ENCODE assay signal across 8 mouse cellular contexts in genomic region chrX:105929478-105930038, GRCm38 (mm10). TPM values are rescaled to one million over a fixed set of nuclear protein-coding genes. Genes with fewer than 3 reads are reported as not detected.
DNase-seq lines count a peak whose midpoint lies in the region; ATAC-seq and TF ChIP-seq lines count a peak whose summit lies in the region.

No protein-coding gene starts in this region.

- H3K27me3 ChIP-seq in heart, embryonic 11.5 days (ENCODE audit: control insufficient read depth, insufficient read depth, low read length) = no peaks in the 10 kb centered on the region
- H3K27me3 ChIP-seq in MEL (ENCODE audit: control insufficient read depth in 1 of 2, insufficient read depth in 2 of 2, low read length in 2 of 2) = no peaks in the 10 kb centered on the region
- no peaks in the 10 kb centered on the region for H3K27me3 ChIP-seq in hindbrain, embryonic 13.5 days
- no peaks in the 10 kb centered on the region; the same call in 1 of the 2 replicates for H3K27me3 ChIP-seq in midbrain, embryonic 10.5 days (ENCODE audit: low read depth, poor library complexity, severe bottlenecking)

- TF ChIP-seq RAD21 in MEL (IDR thresholded peaks at IDR 0.05; ENCODE audit: low read depth, low read length) = no peak

- no peak for TF ChIP-seq CTCF in MEL (IDR thresholded peaks at IDR 0.05 in 2 of 3, conservative IDR thresholded peaks at IDR 0.05 in 1 of 3; ENCODE audit: control insufficient read depth in 1 of 3, insufficient read depth in 1 of 3, low read depth in 2 of 3, low read length in 3 of 3, poor library complexity in 1 of 3, severe bottlenecking in 1 of 3)

- intact Hi-C loops in heart, postnatal 10 days (cut with DNase I) = loop anchor here (2.0 to 10.0 kb wide), 2 partner anchors 81 to 255 kb away; partner anchors contain the start of genes Magt1 and Pgk1

- WGBS in heart, embryonic 11.5 days (ENCODE audit: insufficient replicate concordance) = 41% methylated on average over 8 of the region's 8 CpGs
- 38% methylated on average over 8 of the region's 8 CpGs for WGBS in hindbrain, embryonic 13.5 days
- 32% methylated on average over 8 of the region's 8 CpGs for WGBS in midbrain, embryonic 10.5 days

- no peak for TF ChIP-seq EP300 in MEL (IDR thresholded peaks at IDR 0.05; ENCODE audit: low read depth in 1 of 2, low read length in 2 of 2)

- H3K4me1 ChIP-seq in heart, embryonic 11.5 days (ENCODE audit: control insufficient read depth, insufficient read depth, low read length) = peaks cover 4% of the 10 kb centered on the region
- peaks cover 3 to 9% of the 10 kb centered on the region in 2 experiments for H3K4me1 ChIP-seq in MEL (ENCODE audit: control insufficient read depth in 1 of 2, insufficient read depth in 2 of 2, low read length in 2 of 2)
- peaks cover 17% of the 10 kb centered on the region for H3K4me1 ChIP-seq in hindbrain, embryonic 13.5 days (replicated peaks)
- no peaks in the 10 kb centered on the region for H3K4me1 ChIP-seq in midbrain, embryonic 10.5 days

- H3K4me2 ChIP-seq in heart, embryonic 11.5 days = peak overlapping the region; percentile 46; the same call in 1 of the 2 replicates
- H3K4me2 ChIP-seq in hindbrain, embryonic 13.5 days = peak overlapping the region; percentile 39

- H3K27ac ChIP-seq in heart, embryonic 11.5 days (ENCODE audit: low read depth, low read length) = no peak overlapping the region; the same call in 1 of the 2 replicates
- peak overlapping the region; percentile 6; the same call in 1 of the 2 replicates for H3K27ac ChIP-seq in MEL (ENCODE audit: control insufficient read depth, low read depth, low read length)
- peak overlapping the region; percentile 96 for H3K27ac ChIP-seq in hindbrain, embryonic 13.5 days
- peak overlapping the region; percentile 98 for H3K27ac ChIP-seq in midbrain, embryonic 10.5 days (replicated peaks)

- H3K36me3 ChIP-seq in heart, embryonic 11.5 days (ENCODE audit: control insufficient read depth, insufficient read depth, low read length) = no peaks in the 10 kb centered on the region
- peaks cover 2 to 17% of the 10 kb centered on the region in 2 experiments; a peak in 3 of 4 replicates for H3K36me3 ChIP-seq in MEL (ENCODE audit: control insufficient read depth in 1 of 2, insufficient read depth in 2 of 2, low read length in 2 of 2)
- no peaks in the 10 kb centered on the region for H3K36me3 ChIP-seq in hindbrain, embryonic 13.5 days
- peaks cover 22% of the 10 kb centered on the region for H3K36me3 ChIP-seq in midbrain, embryonic 10.5 days

- no peak for DNase-seq in heart, postnatal 10 days
- no peak for DNase-seq in MEL (ENCODE audit: low read depth, low spot score)
- no peak for DNase-seq in midbrain, embryonic 10.5 days (ENCODE audit: low spot score)
- no peak for DNase-seq in left cerebral cortex, adult 8-10 months (ENCODE audit: low spot score in 2 of 2)
- no peak for DNase-seq in right cerebral cortex, adult 2 months (ENCODE audit: low spot score in 2 of 2)
- DNase-seq in adipocyte (ENCODE audit: low spot score) = no peak

- no peak for TF ChIP-seq POLR2A in MEL (IDR thresholded peaks at IDR 0.05; ENCODE audit: control insufficient read depth in 1 of 2, insufficient read depth in 1 of 2, low read depth in 1 of 2, low read length in 2 of 2, poor library complexity in 1 of 2)

- peak overlapping the region; percentile 71 for H3K4me3 ChIP-seq in heart, embryonic 11.5 days (ENCODE audit: low read depth, low read length)
- peak overlapping the region; percentile 39 to 98 for H3K4me3 ChIP-seq in MEL (ENCODE audit: control insufficient read depth in 1 of 2, insufficient read depth in 1 of 2, low read depth in 2 of 2, low read length in 2 of 2)
- peak overlapping the region; percentile 63 for H3K4me3 ChIP-seq in hindbrain, embryonic 13.5 days
- peak overlapping the region; percentile 73 for H3K4me3 ChIP-seq in midbrain, embryonic 10.5 days

- H3K79me2 ChIP-seq in MEL (ENCODE audit: control insufficient read depth, insufficient read depth, low read length, poor library complexity) = peaks cover 39% of the 10 kb centered on the region

- H3K9ac ChIP-seq in heart, embryonic 11.5 days (ENCODE audit: low read depth, low read length) = no peak overlapping the region; the same call in 1 of the 2 replicates
- H3K9ac ChIP-seq in MEL (ENCODE audit: control insufficient read depth, low read depth, low read length, poor library complexity, severe bottlenecking) = peak overlapping the region; percentile 51
- H3K9ac ChIP-seq in hindbrain, embryonic 13.5 days = peak overlapping the region; percentile 89; the same call in 1 of the 2 replicates

- no peaks in the 10 kb centered on the region for H3K9me3 ChIP-seq in heart, embryonic 11.5 days (replicated peaks; ENCODE audit: control insufficient read depth, low read length)
- no peaks in the 10 kb centered on the region for H3K9me3 ChIP-seq in MEL (replicated peaks; ENCODE audit: insufficient read depth, low read length)
- no peaks in the 10 kb centered on the region for H3K9me3 ChIP-seq in hindbrain, embryonic 13.5 days
- H3K9me3 ChIP-seq in midbrain, embryonic 10.5 days (replicated peaks) = no peaks in the 10 kb centered on the region; the same call in 1 of the 2 replicates

- ATAC-seq in heart, embryonic 11.5 days (replicated peaks; ENCODE audit: insufficient number of reproducible peaks, low FRiP score, low TSS enrichment) = 0 out of 2 replicates have a peak, but pooled peaks have one; percentile 20
- ATAC-seq in hindbrain, embryonic 13.5 days (ENCODE audit: low FRiP score) = peak; percentile 59

TF ChIP-seq in MEL, 35 proteins besides CTCF, POLR2A, EP300 and RAD21:
- TF ChIP-seq HCFC1 (IDR thresholded peaks at IDR 0.05; ENCODE audit: low read depth, low read length) = peak; percentile 7; the same call in 1 of the 2 replicates
- peak; percentile 45; the same call in 1 of the 2 replicates for TF ChIP-seq CHD2 (IDR thresholded peaks at IDR 0.05; ENCODE audit: low read length)
- TF ChIP-seq E2F4 (IDR thresholded peaks at IDR 0.05; ENCODE audit: borderline replicate concordance, low read depth, low read length) = no peak

RNA-seq across cellular contexts. Expression of gene Atrx, which starts 0.4 kb away (rescaled TPM):
- polyA plus RNA-seq in heart, embryonic 11.5 days (2014; fragmentation: Nextera tagmentation; extraction: Ambion mirVana) = 121 and 143 TPM in 2 replicates
- total RNA-seq in heart, postnatal 10 days (2021) = 100 to 1,000 TPM; 106 to 110 TPM
- total RNA-seq in MEL (2012; rRNA removed) = 45.8 and 46.9 TPM in 2 replicates
- polyA plus RNA-seq in MEL (2012; ENCODE audit: insufficient read depth in 1 of 2, insufficient read length in 2 of 2, low read depth in 1 of 2, low replicate concordance in 2 of 2, missing spikeins in 1 of 2) = 100 to 1,000 TPM in 1 of 2 experiments, 10 to 100 TPM in 1; 44.4 to 379 TPM
- 258 and 267 TPM in 2 replicates for polyA plus RNA-seq in hindbrain, embryonic 13.5 days (2015; fragmentation: Nextera tagmentation; extraction: Ambion mirVana)
- 168 and 179 TPM in 2 replicates for polyA plus RNA-seq in midbrain, embryonic 10.5 days (2016; fragmentation: Nextera tagmentation; extraction: Ambion mirVana)
- 100 to 1,000 TPM; 157 to 164 (median 162) TPM for total RNA-seq in left cerebral cortex, adult 8-10 months (2022)
